ENCODE assay signal across 9 mouse cellular contexts in the genomic region with DNA sequence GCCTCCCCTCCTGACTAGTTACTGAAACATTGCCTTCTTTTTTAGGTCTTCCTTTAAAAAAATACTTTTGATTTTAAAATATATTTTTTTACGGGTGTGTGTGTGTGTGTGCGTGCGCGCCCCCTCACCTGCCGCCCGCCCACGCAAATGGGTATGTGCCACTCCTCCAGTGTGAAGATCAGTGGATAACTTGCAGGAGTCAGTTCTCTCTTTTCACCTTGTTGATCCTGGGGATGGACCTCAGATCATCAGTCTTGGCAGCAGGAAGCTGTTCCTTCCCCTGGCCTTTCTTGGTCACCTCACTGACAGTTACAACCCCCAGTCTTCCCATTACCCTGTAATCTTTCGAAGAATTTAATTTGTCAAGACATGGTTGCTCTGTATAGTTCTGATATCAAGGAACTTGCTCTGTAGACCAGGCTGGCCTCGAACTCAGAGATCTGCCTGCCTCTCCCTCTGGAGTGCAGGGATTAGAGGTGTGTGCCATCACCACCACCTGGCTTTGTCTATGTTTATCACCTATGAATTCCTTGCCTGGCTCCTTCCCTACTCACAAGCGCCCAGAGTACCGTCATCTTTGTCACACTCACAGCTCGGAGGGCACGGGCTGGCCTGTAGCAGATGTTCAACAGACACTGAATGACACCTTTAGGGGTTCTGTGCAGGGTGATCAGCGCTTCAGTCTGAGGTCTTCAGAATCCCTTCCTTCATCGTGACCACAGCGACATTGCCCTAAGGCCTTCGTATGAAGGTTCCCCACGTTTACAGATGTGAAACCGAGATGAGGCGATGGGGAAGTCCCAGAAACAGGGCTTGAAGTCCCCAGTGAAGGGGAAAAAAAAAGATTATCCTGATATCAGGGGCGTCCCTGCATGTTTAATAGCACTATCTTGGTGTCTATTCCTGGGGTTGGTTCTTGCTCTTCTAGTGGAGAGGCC. TPM values are rescaled to one million over a fixed set of nuclear protein-coding genes. Genes with fewer than 3 reads are reported as not detected.
DNase-seq lines count a peak whose midpoint lies in the region; ATAC-seq lines count a peak whose summit lies in the region.
"Had no signal": no experiment of that assay in that cellular context is flagged by ENCODE, and none has a peak within 500 bp of the region (broad histone marks: within the 10 kb centered on the region; RNA-seq: fewer than 3 reads in every experiment).

No protein-coding gene starts in this region.

- WGBS in hindbrain, embryonic 14.5 days, result 71% methylated on average over 21 of the region's 21 CpGs
- 74% methylated on average over 21 of the region's 21 CpGs for WGBS in hindbrain, embryonic 16.5 days
- WGBS in liver, embryonic 16.5 days (ENCODE audit: insufficient replicate concordance), result 48% methylated on average over 21 of the region's 21 CpGs

- H3K4me1 ChIP-seq in hindbrain, embryonic 14.5 days (replicated peaks; ENCODE audit: control insufficient read depth, insufficient read depth, low read length), result peaks cover 12% of the 10 kb centered on the region
- peaks cover 13% of the 10 kb centered on the region for H3K4me1 ChIP-seq in hindbrain, embryonic 16.5 days (ENCODE audit: control insufficient read depth, insufficient read depth, low read depth, low read length)
- H3K4me1 ChIP-seq in liver, embryonic 16.5 days (ENCODE audit: control insufficient read depth, low read depth, low read length), result peaks cover 25% of the 10 kb centered on the region

- H3K9ac ChIP-seq in hindbrain, embryonic 14.5 days, result no peak overlapping the region
- H3K9ac ChIP-seq in hindbrain, embryonic 16.5 days (ENCODE audit: low read depth, low read length), result no peak overlapping the region
- H3K9ac ChIP-seq in liver, embryonic 16.5 days (ENCODE audit: low read depth, low read length), result no peak overlapping the region
- H3K9ac ChIP-seq: limb, embryonic 15.5 days had no signal

- 0 out of 2 replicates have a peak overlapping the region, but pooled peaks have one; percentile 26 for H3K27ac ChIP-seq in hindbrain, embryonic 14.5 days
- no peak overlapping the region for H3K27ac ChIP-seq in hindbrain, embryonic 16.5 days (ENCODE audit: low read depth, low read length)
- H3K27ac ChIP-seq in liver, embryonic 16.5 days (ENCODE audit: low read length), result no peak overlapping the region

- H3K9me3 ChIP-seq in hindbrain, embryonic 14.5 days (ENCODE audit: control insufficient read depth, low read length), result no peaks in the 10 kb centered on the region
- H3K9me3 ChIP-seq in hindbrain, embryonic 16.5 days (ENCODE audit: control insufficient read depth, low read length), result no peaks in the 10 kb centered on the region
- 0 out of 2 replicates have a peak, but pooled peaks cover 3% of the 10 kb centered on the region for H3K9me3 ChIP-seq in liver, embryonic 16.5 days (replicated peaks; ENCODE audit: control insufficient read depth, low read length)
- H3K9me3 ChIP-seq: limb, embryonic 15.5 days had no signal

- H3K27me3 ChIP-seq in hindbrain, embryonic 14.5 days (ENCODE audit: control insufficient read depth, insufficient read depth, low read length), result no peaks in the 10 kb centered on the region
- H3K27me3 ChIP-seq in hindbrain, embryonic 16.5 days (replicated peaks; ENCODE audit: control insufficient read depth, insufficient read depth, low read length), result no peaks in the 10 kb centered on the region
- H3K27me3 ChIP-seq in liver, embryonic 16.5 days (ENCODE audit: control insufficient read depth, insufficient read depth, low read depth, low read length), result peaks cover 34% of the 10 kb centered on the region

- no peak for ATAC-seq in hindbrain, embryonic 14.5 days (ENCODE audit: low FRiP score)
- no peak for ATAC-seq in hindbrain, embryonic 16.5 days
- ATAC-seq in common myeloid progenitor, adult 5-6 weeks (replicated peaks; ENCODE audit: low read depth, poor library complexity, severe bottlenecking), result peak; percentile 57
- ATAC-seq in liver, embryonic 16.5 days (ENCODE audit: low read depth), result no peak; the same call in 1 of the 2 replicates

- H3K36me3 ChIP-seq in hindbrain, embryonic 14.5 days (replicated peaks; ENCODE audit: control insufficient read depth, insufficient read depth), result no peaks in the 10 kb centered on the region
- no peaks in the 10 kb centered on the region for H3K36me3 ChIP-seq in hindbrain, embryonic 16.5 days (ENCODE audit: control insufficient read depth, insufficient read depth, low read length)
- H3K36me3 ChIP-seq in liver, embryonic 16.5 days (ENCODE audit: control insufficient read depth, insufficient read depth), result no peaks in the 10 kb centered on the region
- H3K36me3 ChIP-seq: limb, embryonic 15.5 days had no signal

- peak overlapping the region; percentile 67 for H3K4me2 ChIP-seq in hindbrain, embryonic 14.5 days (replicated peaks)
- no peak overlapping the region for H3K4me2 ChIP-seq in hindbrain, embryonic 16.5 days (ENCODE audit: low read length)
- H3K4me2 ChIP-seq in liver, embryonic 16.5 days (ENCODE audit: low read depth, low read length), result peak overlapping the region; percentile 65; the same call in 1 of the 2 replicates

- no peak for DNase-seq in hindbrain, embryonic 14.5 days (ENCODE audit: low spot score)
- peak; percentile 84 for DNase-seq in CD4-positive helper T cell, adult 2 months (ENCODE audit: low read depth, low spot score)
- DNase-seq in frontal cortex, postnatal 36 days (ENCODE audit: low spot score in 2 of 2), result no peak
- no peak for DNase-seq in urinary bladder, adult 2 months (ENCODE audit: low spot score)
- no peak for DNase-seq in cerebellum, adult 18-20 months

- H3K4me3 ChIP-seq in hindbrain, embryonic 14.5 days (replicated peaks; ENCODE audit: low read length), result no peak overlapping the region
- no peak overlapping the region for H3K4me3 ChIP-seq in hindbrain, embryonic 16.5 days (ENCODE audit: low read length)
- H3K4me3 ChIP-seq in liver, embryonic 16.5 days (ENCODE audit: low read depth, low read length), result no peak overlapping the region

RNA-seq across cellular contexts. Expression of a gene that starts 15.7 kb away (rescaled TPM):
- 0.12 TPM in 1 of 2 replicates, not detected in the other for polyA plus RNA-seq in hindbrain, embryonic 14.5 days (2014; fragmentation: Nextera tagmentation; extraction: Ambion mirVana)
- 0.06 and 0.10 TPM in 2 replicates for polyA plus RNA-seq in hindbrain, embryonic 16.5 days (2015; fragmentation: Nextera tagmentation; extraction: Ambion mirVana)
- 61.8 and 98.3 TPM in 2 replicates for total RNA-seq in common myeloid progenitor, adult 5-6 weeks (2017)
- polyA plus RNA-seq in liver, embryonic 16.5 days (2015; fragmentation: Nextera tagmentation; extraction: Ambion mirVana), result not detected in 2 replicates
- polyA plus RNA-seq in urinary bladder, adult 2 months (2012; rRNA removed), result 1.5 and 2.6 TPM in 2 replicates

RNA-seq across cellular contexts. Expression of a gene that starts 19.0 kb away (rescaled TPM):
- 82.6 and 86.1 TPM in 2 replicates for polyA plus RNA-seq in hindbrain, embryonic 14.5 days (2014; fragmentation: Nextera tagmentation; extraction: Ambion mirVana)
- 80.6 and 87.2 TPM in 2 replicates for polyA plus RNA-seq in hindbrain, embryonic 16.5 days (2015; fragmentation: Nextera tagmentation; extraction: Ambion mirVana)
- 17.1 and 18.9 TPM in 2 replicates for total RNA-seq in common myeloid progenitor, adult 5-6 weeks (2017)
- polyA plus RNA-seq in liver, embryonic 16.5 days (2015; fragmentation: Nextera tagmentation; extraction: Ambion mirVana), result 11.4 and 14.5 TPM in 2 replicates
- polyA plus RNA-seq in urinary bladder, adult 2 months (2012; rRNA removed), result 42.3 and 47.5 TPM in 2 replicates

RNA-seq across cellular contexts. Expression of a gene that starts 33.8 kb away (rescaled TPM):
- polyA plus RNA-seq in hindbrain, embryonic 14.5 days (2014; fragmentation: Nextera tagmentation; extraction: Ambion mirVana), result 17.0 TPM in 2 replicates
- polyA plus RNA-seq in hindbrain, embryonic 16.5 days (2015; fragmentation: Nextera tagmentation; extraction: Ambion mirVana), result 23.1 and 23.6 TPM in 2 replicates
- 23.2 and 27.6 TPM in 2 replicates for total RNA-seq in common myeloid progenitor, adult 5-6 weeks (2017)
- 6.8 TPM in 2 replicates for polyA plus RNA-seq in liver, embryonic 16.5 days (2015; fragmentation: Nextera tagmentation; extraction: Ambion mirVana)
- polyA plus RNA-seq in urinary bladder, adult 2 months (2012; rRNA removed), result 8.9 and 9.8 TPM in 2 replicates

RNA-seq across cellular contexts. Expression of a gene that starts 34.0 kb away (rescaled TPM):
- polyA plus RNA-seq in hindbrain, embryonic 14.5 days (2014; fragmentation: Nextera tagmentation; extraction: Ambion mirVana), result 2.4 and 2.6 TPM in 2 replicates
- 1.5 and 1.9 TPM in 2 replicates for polyA plus RNA-seq in hindbrain, embryonic 16.5 days (2015; fragmentation: Nextera tagmentation; extraction: Ambion mirVana)
- total RNA-seq in common myeloid progenitor, adult 5-6 weeks (2017), result 0.82 and 0.96 TPM in 2 replicates
- 0.57 and 0.85 TPM in 2 replicates for polyA plus RNA-seq in liver, embryonic 16.5 days (2015; fragmentation: Nextera tagmentation; extraction: Ambion mirVana)
- 16.5 and 19.6 TPM in 2 replicates for polyA plus RNA-seq in urinary bladder, adult 2 months (2012; rRNA removed)

RNA-seq across cellular contexts. Expression of a gene that starts 43.1 kb away (rescaled TPM):
- 106 and 112 TPM in 2 replicates for polyA plus RNA-seq in hindbrain, embryonic 14.5 days (2014; fragmentation: Nextera tagmentation; extraction: Ambion mirVana)
- polyA plus RNA-seq in hindbrain, embryonic 16.5 days (2015; fragmentation: Nextera tagmentation; extraction: Ambion mirVana), result 124 and 126 TPM in 2 replicates
- total RNA-seq in common myeloid progenitor, adult 5-6 weeks (2017), result 0.14 TPM in 1 of 2 replicates, not detected in the other
- 2.9 and 4.1 TPM in 2 replicates for polyA plus RNA-seq in liver, embryonic 16.5 days (2015; fragmentation: Nextera tagmentation; extraction: Ambion mirVana)
- polyA plus RNA-seq in urinary bladder, adult 2 months (2012; rRNA removed), result 36.2 and 45.7 TPM in 2 replicates
